ENCODE assay signal across 9 mouse cellular contexts in the genomic region with DNA sequence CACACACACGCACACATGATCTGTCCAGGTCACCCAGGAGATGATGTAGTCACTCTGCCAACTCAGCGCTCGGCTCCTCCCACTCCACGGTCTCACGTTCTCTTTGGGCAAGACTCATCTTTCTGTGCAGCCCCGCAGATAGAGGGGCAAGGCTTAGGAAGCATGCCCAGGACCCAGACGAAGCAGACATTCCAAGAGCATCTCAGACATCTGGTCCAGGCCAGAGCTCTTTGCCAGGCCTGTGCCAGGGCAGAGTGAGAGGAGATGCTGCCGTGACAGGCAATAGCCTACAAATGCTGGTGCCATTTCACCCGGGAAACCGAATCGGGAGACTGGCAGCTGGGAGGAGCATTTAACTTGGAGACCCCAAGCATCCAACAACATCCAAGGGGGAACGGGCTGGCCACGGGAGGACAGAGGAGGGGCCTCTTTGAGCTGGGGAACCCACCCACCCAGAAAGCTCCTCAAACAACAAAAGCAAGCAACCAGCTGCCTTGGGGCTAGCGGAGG.
DNase-seq lines count a peak whose midpoint lies in the region; ATAC-seq lines count a peak whose summit lies in the region.
"Had no signal": no experiment of that assay in that cellular context is flagged by ENCODE, and none has a peak within 500 bp of the region (broad histone marks: within the 10 kb centered on the region; RNA-seq: fewer than 3 reads in every experiment).

No protein-coding gene starts in this region.

- H3K4me1 ChIP-seq in heart, embryonic 13.5 days, result peaks cover 12% of the 10 kb centered on the region
- 0 out of 2 replicates have a peak, but pooled peaks cover 2% of the 10 kb centered on the region for H3K4me1 ChIP-seq in embryonic facial prominence, embryonic 11.5 days (ENCODE audit: control insufficient read depth, insufficient read depth, low read length)
- peaks cover 11% of the 10 kb centered on the region; the same call in 1 of the 2 replicates for H3K4me1 ChIP-seq in hindbrain, embryonic 16.5 days (ENCODE audit: control insufficient read depth, insufficient read depth, low read depth, low read length)
- peaks cover 12% of the 10 kb centered on the region for H3K4me1 ChIP-seq in midbrain, embryonic 14.5 days (ENCODE audit: control insufficient read depth, insufficient read depth, low read length)

- WGBS in heart, embryonic 13.5 days, result 21% methylated on average over 14 of the region's 14 CpGs
- WGBS in embryonic facial prominence, embryonic 11.5 days, result 17% methylated on average over 14 of the region's 14 CpGs
- WGBS in hindbrain, embryonic 16.5 days, result 7% methylated on average over 14 of the region's 14 CpGs
- WGBS in midbrain, embryonic 14.5 days, result 7% methylated on average over 14 of the region's 14 CpGs

- H3K36me3 ChIP-seq in heart, embryonic 13.5 days, result no peaks in the 10 kb centered on the region
- H3K36me3 ChIP-seq in embryonic facial prominence, embryonic 11.5 days (replicated peaks; ENCODE audit: control insufficient read depth, insufficient read depth, low read depth, low read length), result no peaks in the 10 kb centered on the region
- no peaks in the 10 kb centered on the region for H3K36me3 ChIP-seq in hindbrain, embryonic 16.5 days (ENCODE audit: control insufficient read depth, insufficient read depth, low read length)
- no peaks in the 10 kb centered on the region for H3K36me3 ChIP-seq in midbrain, embryonic 14.5 days (ENCODE audit: control insufficient read depth, insufficient read depth, low read length)

- H3K9me3 ChIP-seq in heart, embryonic 13.5 days, result no peaks in the 10 kb centered on the region
- H3K9me3 ChIP-seq in embryonic facial prominence, embryonic 11.5 days (replicated peaks; ENCODE audit: control insufficient read depth, low read length), result no peaks in the 10 kb centered on the region
- H3K9me3 ChIP-seq in hindbrain, embryonic 16.5 days (ENCODE audit: control insufficient read depth, low read length), result no peaks in the 10 kb centered on the region
- no peaks in the 10 kb centered on the region for H3K9me3 ChIP-seq in midbrain, embryonic 14.5 days (ENCODE audit: control insufficient read depth, low read length)

- intact Hi-C loops in heart, postnatal 14 days (cut with DNase I), result no loop called here

- no peak overlapping the region for H3K9ac ChIP-seq in heart, embryonic 13.5 days
- H3K9ac ChIP-seq in embryonic facial prominence, embryonic 11.5 days (replicated peaks; ENCODE audit: low read length), result no peak overlapping the region
- H3K9ac ChIP-seq in hindbrain, embryonic 16.5 days (ENCODE audit: low read depth, low read length), result peak overlapping the region; percentile 48; the same call in 1 of the 2 replicates
- peak overlapping the region; percentile 20; the same call in 1 of the 2 replicates for H3K9ac ChIP-seq in midbrain, embryonic 14.5 days (replicated peaks; ENCODE audit: low read length)

- peaks cover 80% of the 10 kb centered on the region for H3K27me3 ChIP-seq in heart, embryonic 13.5 days (replicated peaks)
- peaks cover 23% of the 10 kb centered on the region for H3K27me3 ChIP-seq in embryonic facial prominence, embryonic 11.5 days (ENCODE audit: control insufficient read depth, insufficient read depth, low read length)
- peaks cover 27% of the 10 kb centered on the region for H3K27me3 ChIP-seq in hindbrain, embryonic 16.5 days (replicated peaks; ENCODE audit: control insufficient read depth, insufficient read depth, low read length)
- H3K27me3 ChIP-seq in midbrain, embryonic 14.5 days (ENCODE audit: control insufficient read depth, insufficient read depth, low read length), result peaks cover 26% of the 10 kb centered on the region

- no peak for DNase-seq in heart, postnatal 14 days
- peak; percentile 40 for DNase-seq in embryonic facial prominence, embryonic 11.5 days (ENCODE audit: low spot score)
- DNase-seq in midbrain, embryonic 14.5 days, result peak; percentile 71
- no peak for DNase-seq in T-cell, adult 2 months (ENCODE audit: low spot score)
- no peak for DNase-seq in urinary bladder, postnatal 36 days (ENCODE audit: low spot score in 2 of 2)
- no peak for DNase-seq in lung, postnatal 25 days (ENCODE audit: low spot score)

- 0 out of 2 replicates have a peak overlapping the region, but pooled peaks have one; percentile 12 for H3K4me3 ChIP-seq in heart, embryonic 13.5 days
- no peak overlapping the region for H3K4me3 ChIP-seq in embryonic facial prominence, embryonic 11.5 days (ENCODE audit: low read depth, low read length)
- H3K4me3 ChIP-seq in hindbrain, embryonic 16.5 days (ENCODE audit: low read length), result peak overlapping the region; percentile 17
- no peak overlapping the region; the same call in 1 of the 2 replicates for H3K4me3 ChIP-seq in midbrain, embryonic 14.5 days (replicated peaks; ENCODE audit: low read depth, low read length)

- ATAC-seq in heart, embryonic 13.5 days (ENCODE audit: extremely low read depth, insufficient number of reproducible peaks, low FRiP score, low TSS enrichment), result no peak
- ATAC-seq in embryonic facial prominence, embryonic 11.5 days (replicated peaks; ENCODE audit: insufficient number of reproducible peaks, low FRiP score, low TSS enrichment, low read depth), result peak; percentile 44; the same call in 1 of the 2 replicates
- peak; percentile 65 for ATAC-seq in hindbrain, embryonic 16.5 days
- ATAC-seq in midbrain, embryonic 14.5 days (ENCODE audit: low FRiP score, low TSS enrichment), result peak; percentile 62
- ATAC-seq: CD4-positive, CD25-positive, alpha-beta regulatory T cell, adult 4 months had no signal

- H3K4me2 ChIP-seq in heart, embryonic 13.5 days, result peak overlapping the region; percentile 45
- H3K4me2 ChIP-seq in embryonic facial prominence, embryonic 11.5 days (ENCODE audit: low read depth, low read length), result peak overlapping the region; percentile 46
- H3K4me2 ChIP-seq in hindbrain, embryonic 16.5 days (ENCODE audit: low read length), result peak overlapping the region; percentile 47
- peak overlapping the region; percentile 45 for H3K4me2 ChIP-seq in midbrain, embryonic 14.5 days (ENCODE audit: low read length)

- no peak overlapping the region for H3K27ac ChIP-seq in heart, embryonic 13.5 days (replicated peaks)
- H3K27ac ChIP-seq in embryonic facial prominence, embryonic 11.5 days (replicated peaks; ENCODE audit: low read depth, low read length), result no peak overlapping the region
- H3K27ac ChIP-seq in hindbrain, embryonic 16.5 days (ENCODE audit: low read depth, low read length), result no peak overlapping the region
- peak overlapping the region; percentile 39; the same call in 1 of the 2 replicates for H3K27ac ChIP-seq in midbrain, embryonic 14.5 days (replicated peaks; ENCODE audit: low read depth, low read length)

Comparison
In these comparisons a context has a peak if more than half of its experiments do, and no peak if none do; other contexts are left out.
1. H3K4me3 ChIP-seq: peak in heart, embryonic 13.5 days (single experiment) and hindbrain, embryonic 16.5 days (single experiment); none in embryonic facial prominence, embryonic 11.5 days (single experiment) and midbrain, embryonic 14.5 days (single experiment).
2. H3K9ac ChIP-seq: peak in hindbrain, embryonic 16.5 days (single experiment) and midbrain, embryonic 14.5 days (single experiment); none in heart, embryonic 13.5 days (single experiment) and embryonic facial prominence, embryonic 11.5 days (single experiment).
3. DNase-seq: peak in embryonic facial prominence, embryonic 11.5 days (single experiment) and midbrain, embryonic 14.5 days (single experiment); none in heart, postnatal 14 days (0 of 2), T-cell, adult 2 months (single experiment), urinary bladder, postnatal 36 days (0 of 2) and lung, postnatal 25 days (single experiment).
4. Peak in every context shown above with its lines, with median percentiles within 50 percentile points of each other: H3K4me2 ChIP-seq.